In genomic region chr9:80382711-80383110, GRCm38 (mm10) we compare ENCODE assay signal across 28 mouse cellular contexts.
DNase-seq lines count a peak whose midpoint lies in the region; ATAC-seq and TF ChIP-seq lines count a peak whose summit lies in the region.
"Had no signal": no experiment of that assay in that cellular context is flagged by ENCODE, and none has a peak within 500 bp of the region (broad histone marks: within the 10 kb centered on the region; RNA-seq: fewer than 3 reads in every experiment).

No protein-coding gene starts in this region.

- no peak overlapping the region for H3K27ac ChIP-seq in embryonic facial prominence, embryonic 14.5 days (replicated peaks; ENCODE audit: low read depth, low read length)
- H3K27ac ChIP-seq in embryonic facial prominence, embryonic 10.5 days (replicated peaks) = no peak overlapping the region
- no peak overlapping the region for H3K27ac ChIP-seq in kidney, postnatal 0 days
- no peak overlapping the region for H3K27ac ChIP-seq in kidney, adult 2 months (ENCODE audit: insufficient read depth, low read depth, low read length)
- no peak overlapping the region for H3K27ac ChIP-seq in MEL (ENCODE audit: control insufficient read depth, low read depth, low read length)
- H3K27ac ChIP-seq in midbrain, embryonic 16.5 days (ENCODE audit: low read length) = no peak overlapping the region; the same call in 1 of the 2 replicates
- H3K27ac ChIP-seq: embryonic facial prominence, embryonic 12.5 days; forebrain, embryonic 12.5 days; forebrain, embryonic 15.5 days; heart, adult 2 months; hindbrain, embryonic 10.5 days; hindbrain, embryonic 13.5 days had no signal

- no peaks in the 10 kb centered on the region for H3K4me1 ChIP-seq in embryonic facial prominence, embryonic 14.5 days (ENCODE audit: control insufficient read depth, insufficient read depth, low read length)
- no peaks in the 10 kb centered on the region for H3K4me1 ChIP-seq in embryonic facial prominence, embryonic 10.5 days
- no peaks in the 10 kb centered on the region for H3K4me1 ChIP-seq in kidney, postnatal 0 days (replicated peaks; ENCODE audit: insufficient read depth, low read length)
- no peaks in the 10 kb centered on the region for H3K4me1 ChIP-seq in kidney, adult 2 months (ENCODE audit: control insufficient read depth, insufficient read depth, low read length)
- H3K4me1 ChIP-seq in MEL (ENCODE audit: control insufficient read depth in 1 of 2, insufficient read depth in 2 of 2, low read length in 2 of 2) = no peaks in the 10 kb centered on the region
- no peaks in the 10 kb centered on the region for H3K4me1 ChIP-seq in midbrain, embryonic 16.5 days (ENCODE audit: control insufficient read depth, insufficient read depth, low read length)
- H3K4me1 ChIP-seq: embryonic facial prominence, embryonic 12.5 days; forebrain, embryonic 12.5 days; forebrain, embryonic 15.5 days; hindbrain, embryonic 10.5 days; hindbrain, embryonic 13.5 days had no signal

- no peaks in the 10 kb centered on the region for H3K27me3 ChIP-seq in embryonic facial prominence, embryonic 14.5 days (replicated peaks; ENCODE audit: control insufficient read depth, insufficient read depth, low read length)
- no peaks in the 10 kb centered on the region for H3K27me3 ChIP-seq in embryonic facial prominence, embryonic 10.5 days (replicated peaks; ENCODE audit: low read depth, poor library complexity, severe bottlenecking)
- no peaks in the 10 kb centered on the region for H3K27me3 ChIP-seq in kidney, postnatal 0 days (ENCODE audit: insufficient read depth, low read length)
- no peaks in the 10 kb centered on the region for H3K27me3 ChIP-seq in kidney, adult 2 months (replicated peaks; ENCODE audit: control insufficient read depth, insufficient read depth, low read length)
- H3K27me3 ChIP-seq in MEL (ENCODE audit: control insufficient read depth in 1 of 2, insufficient read depth in 2 of 2, low read length in 2 of 2) = no peaks in the 10 kb centered on the region
- no peaks in the 10 kb centered on the region for H3K27me3 ChIP-seq in midbrain, embryonic 16.5 days (ENCODE audit: control insufficient read depth, insufficient read depth, low read depth, low read length)
- H3K27me3 ChIP-seq: embryonic facial prominence, embryonic 12.5 days; forebrain, embryonic 12.5 days; forebrain, embryonic 15.5 days; hindbrain, embryonic 13.5 days had no signal

- no peak for TF ChIP-seq RAD21 in MEL (IDR thresholded peaks at IDR 0.05; ENCODE audit: low read depth, low read length)

- peak; percentile 12 for DNase-seq in embryonic facial prominence, embryonic 14.5 days (ENCODE audit: low spot score)
- DNase-seq in embryonic facial prominence, embryonic 10.5 days (ENCODE audit: low spot score) = no peak
- peak; percentile 4 for DNase-seq in kidney, postnatal 0 days (ENCODE audit: low spot score)
- DNase-seq in kidney, adult 2 months = no peak
- peak; percentile 12 for DNase-seq in MEL (ENCODE audit: low read depth, low spot score)
- DNase-seq in right cerebral cortex, adult 2 months (ENCODE audit: low spot score in 2 of 2) = no peak
- DNase-seq: adrenal gland, postnatal 10 days; adrenal gland, postnatal 36 days; cerebellum, adult 11 months; cerebellum, adult 2 months; cerebellum, adult 9-11 months; cerebellum, postnatal 36 days; gastrocnemius, postnatal 25 days; heart, adult 2 months; heart, postnatal 14 days had no signal

- TF ChIP-seq CTCF in kidney, postnatal 0 days (IDR thresholded peaks at IDR 0.05; ENCODE audit: low read depth) = no peak
- no peak for TF ChIP-seq CTCF in kidney, adult 2 months (conservative IDR thresholded peaks at IDR 0.05; ENCODE audit: insufficient read depth, insufficient read length, low read depth, low read length)
- TF ChIP-seq CTCF in MEL (IDR thresholded peaks at IDR 0.05 in 2 of 3, conservative IDR thresholded peaks at IDR 0.05 in 1 of 3; ENCODE audit: control insufficient read depth in 1 of 3, insufficient read depth in 1 of 3, low read depth in 2 of 3, low read length in 3 of 3, poor library complexity in 1 of 3, severe bottlenecking in 1 of 3) = no peak

- 72% methylated on average over 4 of the region's 4 CpGs for WGBS in embryonic facial prominence, embryonic 14.5 days
- WGBS in embryonic facial prominence, embryonic 10.5 days = 91% methylated on average over 4 of the region's 4 CpGs
- 51% methylated on average over 4 of the region's 4 CpGs for whole genome bisulfite sequencing in kidney, postnatal 0 days
- WGBS in kidney, adult 2 months = 64% methylated on average over 4 of the region's 4 CpGs
- WGBS in midbrain, embryonic 16.5 days = 73% methylated on average over 4 of the region's 4 CpGs

- no peak overlapping the region for H3K4me2 ChIP-seq in embryonic facial prominence, embryonic 14.5 days (ENCODE audit: low read depth, low read length)
- no peak overlapping the region for H3K4me2 ChIP-seq in kidney, postnatal 0 days (ENCODE audit: low read length)
- no peak overlapping the region for H3K4me2 ChIP-seq in midbrain, embryonic 16.5 days (ENCODE audit: low read length)
- H3K4me2 ChIP-seq: embryonic facial prominence, embryonic 12.5 days; forebrain, embryonic 12.5 days; forebrain, embryonic 15.5 days; heart, embryonic 11.5 days; hindbrain, embryonic 13.5 days had no signal

- H3K36me3 ChIP-seq in embryonic facial prominence, embryonic 14.5 days (ENCODE audit: control insufficient read depth, insufficient read depth, low read length) = no peaks in the 10 kb centered on the region
- no peaks in the 10 kb centered on the region for H3K36me3 ChIP-seq in embryonic facial prominence, embryonic 10.5 days (replicated peaks)
- H3K36me3 ChIP-seq in kidney, postnatal 0 days (ENCODE audit: insufficient read depth, low read length) = no peaks in the 10 kb centered on the region
- no peaks in the 10 kb centered on the region for H3K36me3 ChIP-seq in kidney, adult 2 months (ENCODE audit: control insufficient read depth, insufficient read depth, low read length)
- H3K36me3 ChIP-seq in MEL (ENCODE audit: control insufficient read depth in 1 of 2, insufficient read depth in 2 of 2, low read length in 2 of 2) = no peaks in the 10 kb centered on the region
- no peaks in the 10 kb centered on the region for H3K36me3 ChIP-seq in midbrain, embryonic 16.5 days (ENCODE audit: control insufficient read depth, insufficient read depth, low read length)
- H3K36me3 ChIP-seq: embryonic facial prominence, embryonic 12.5 days; forebrain, embryonic 12.5 days; forebrain, embryonic 15.5 days; hindbrain, embryonic 10.5 days; hindbrain, embryonic 13.5 days had no signal

- H3K4me3 ChIP-seq in embryonic facial prominence, embryonic 14.5 days (ENCODE audit: low read depth, low read length) = no peak overlapping the region
- no peak overlapping the region for H3K4me3 ChIP-seq in embryonic facial prominence, embryonic 10.5 days
- H3K4me3 ChIP-seq in kidney, postnatal 0 days (replicated peaks; ENCODE audit: low read depth, low read length) = no peak overlapping the region
- no peak overlapping the region for H3K4me3 ChIP-seq in kidney, adult 2 months (ENCODE audit: insufficient read depth, low read depth, low read length)
- no peak overlapping the region for H3K4me3 ChIP-seq in MEL (ENCODE audit: control insufficient read depth in 1 of 2, insufficient read depth in 1 of 2, low read depth in 2 of 2, low read length in 2 of 2)
- H3K4me3 ChIP-seq in midbrain, embryonic 16.5 days (ENCODE audit: low read depth, low read length) = no peak overlapping the region
- H3K4me3 ChIP-seq: embryonic facial prominence, embryonic 12.5 days; erythroblast, embryonic 14.5 days; forebrain, embryonic 12.5 days; forebrain, embryonic 15.5 days; heart, adult 2 months; hindbrain, embryonic 10.5 days; hindbrain, embryonic 13.5 days had no signal

- no peak overlapping the region for H3K9ac ChIP-seq in embryonic facial prominence, embryonic 14.5 days (ENCODE audit: low read depth, low read length)
- H3K9ac ChIP-seq in kidney, postnatal 0 days (ENCODE audit: low read depth, low read length) = no peak overlapping the region
- H3K9ac ChIP-seq in MEL (ENCODE audit: control insufficient read depth, low read depth, low read length, poor library complexity, severe bottlenecking) = no peak overlapping the region
- no peak overlapping the region for H3K9ac ChIP-seq in midbrain, embryonic 16.5 days (ENCODE audit: low read depth, low read length)
- H3K9ac ChIP-seq: embryonic facial prominence, embryonic 12.5 days; forebrain, embryonic 12.5 days; forebrain, embryonic 15.5 days; hindbrain, embryonic 13.5 days had no signal

- H3K79me2 ChIP-seq in MEL (ENCODE audit: control insufficient read depth, insufficient read depth, low read length, poor library complexity) = no peaks in the 10 kb centered on the region

- no peak for ATAC-seq in embryonic facial prominence, embryonic 14.5 days (ENCODE audit: low read depth)
- ATAC-seq in kidney, postnatal 0 days (replicated peaks; ENCODE audit: low FRiP score, low read depth) = no peak
- peak; percentile 76 to 80 for ATAC-seq in hematopoietic stem cell, adult 5-6 weeks (replicated peaks in 1 of 2; ENCODE audit: insufficient read depth in 1 of 2, low FRiP score in 2 of 2, low TSS enrichment in 1 of 2, low read depth in 1 of 2, poor library complexity in 2 of 2, severe bottlenecking in 2 of 2)
- ATAC-seq in midbrain, embryonic 16.5 days = no peak
- ATAC-seq: forebrain, embryonic 15.5 days; hindbrain, embryonic 16.5 days; inflammation-experienced regulatory T-cells, adult 6 months; intestine, embryonic 16.5 days; Patski had no signal

- TF ChIP-seq POLR2A in kidney, adult 2 months (IDR thresholded peaks at IDR 0.05; ENCODE audit: low read depth, low read length) = no peak
- no peak for TF ChIP-seq POLR2A in MEL (IDR thresholded peaks at IDR 0.05; ENCODE audit: control insufficient read depth in 1 of 2, insufficient read depth in 1 of 2, low read depth in 1 of 2, low read length in 2 of 2, poor library complexity in 1 of 2)

- no peak for TF ChIP-seq EP300 in MEL (IDR thresholded peaks at IDR 0.05; ENCODE audit: low read depth in 1 of 2, low read length in 2 of 2)

- H3K9me3 ChIP-seq in embryonic facial prominence, embryonic 14.5 days (ENCODE audit: control insufficient read depth, low read length) = no peaks in the 10 kb centered on the region
- H3K9me3 ChIP-seq in embryonic facial prominence, embryonic 10.5 days = no peaks in the 10 kb centered on the region
- H3K9me3 ChIP-seq in kidney, postnatal 0 days (replicated peaks; ENCODE audit: low read length) = no peaks in the 10 kb centered on the region
- H3K9me3 ChIP-seq in MEL (replicated peaks; ENCODE audit: insufficient read depth, low read length) = no peaks in the 10 kb centered on the region
- H3K9me3 ChIP-seq in midbrain, embryonic 16.5 days (replicated peaks; ENCODE audit: control insufficient read depth, low read length, poor library complexity, severe bottlenecking) = no peaks in the 10 kb centered on the region
- H3K9me3 ChIP-seq: embryonic facial prominence, embryonic 12.5 days; forebrain, embryonic 12.5 days; forebrain, embryonic 15.5 days; hindbrain, embryonic 10.5 days; hindbrain, embryonic 13.5 days had no signal

TF ChIP-seq in MEL, 35 proteins besides CTCF, POLR2A, EP300 and RAD21 (continues in another document):
- TF ChIP-seq TAL1 (IDR thresholded peaks at IDR 0.05; ENCODE audit: low read length) = no peak
- no peak for TF ChIP-seq JUND (IDR thresholded peaks at IDR 0.05; ENCODE audit: low read depth, low read length)
- no peak for TF ChIP-seq GABPA (IDR thresholded peaks at IDR 0.05; ENCODE audit: low read depth, low read length)
- no peak for TF ChIP-seq UBTF (IDR thresholded peaks at IDR 0.05; ENCODE audit: borderline replicate concordance, insufficient read depth, low read depth, low read length)

Comparison
In these comparisons a context has a peak if more than half of its experiments do, and no peak if none do; other contexts are left out.
1. DNase-seq: peak in embryonic facial prominence, embryonic 14.5 days (single experiment), kidney, postnatal 0 days (single experiment) and MEL (single experiment); none in embryonic facial prominence, embryonic 10.5 days (single experiment), kidney, adult 2 months (single experiment) and right cerebral cortex, adult 2 months (0 of 2).
2. ATAC-seq: peak in hematopoietic stem cell, adult 5-6 weeks (2 of 2); none in embryonic facial prominence, embryonic 14.5 days (single experiment), kidney, postnatal 0 days (single experiment) and midbrain, embryonic 16.5 days (single experiment).